Mouse (Mus musculus): ENCODE results near the gene Ifna9. TPM values are rescaled to one million over a fixed set of nuclear protein-coding genes. Genes with fewer than 3 reads are reported as not detected.

Gene Ifna9
- polyA plus RNA-seq, 1 experiment, result not detected

- Histone ChIP-seq H3K36me3 (ENCODE audit: control insufficient read depth) (no peaks in the 10 kb centered on the region), H3K27me3 (ENCODE audit: control insufficient read depth) (no peaks in the 10 kb centered on the region), H3K4me1 (ENCODE audit: control insufficient read depth) (peaks cover 12% of the 10 kb centered on the region), H3K9me3 (ENCODE audit: control insufficient read depth, low read length) (no peaks in the 10 kb centered on the region), H3K4me3 (replicated peaks) (no peak overlapping the region)
- TF ChIP-seq TAL1 (IDR thresholded peaks at IDR 0.05; ENCODE audit: low read length), result no peak
These were observed 44.2 kb downstream of the Ifna9 start for GRCm38 (mm10) chr4:88547986-88548385.

GRCm38 (mm10) chr4:88543649-88544234 is 48.4 kb downstream of the Ifna9 start:
- H3K4me1 ChIP-seq (ENCODE audit: control insufficient read depth), result peaks cover 2% of the 10 kb centered on the region
- TF ChIP-seq GATA1 (IDR thresholded peaks at IDR 0.05; ENCODE audit: low read length) (no peak), TAL1 (IDR thresholded peaks at IDR 0.05; ENCODE audit: low read length) (no peak)
- H3K9me3 ChIP-seq (ENCODE audit: control insufficient read depth, low read length), result no peaks in the 10 kb centered on the region
- H3K36me3 ChIP-seq (ENCODE audit: control insufficient read depth), result no peaks in the 10 kb centered on the region
- H3K4me3 ChIP-seq (replicated peaks), result no peak overlapping the region
- no peaks in the 10 kb centered on the region for H3K27me3 ChIP-seq (ENCODE audit: control insufficient read depth)

Other genes starting within 250 kb of the Ifna9 start
- 0.01 TPM in 1 of 2 replicates, not detected in the other for gene Hacd4, start 153.5 kb downstream of the Ifna9 start, polyA plus RNA-seq (2012)
- not detected in 2 replicates for gene Ifnb1, start 69.6 kb downstream of the Ifna9 start, polyA plus RNA-seq (2012)
- gene Ifna15, start 34.1 kb downstream of the Ifna9 start, polyA plus RNA-seq (2012), result not detected in 2 replicates
- not detected in 2 replicates for gene Ifna14, start 20.6 kb downstream of the Ifna9 start, polyA plus RNA-seq (2012)
- not detected in 2 replicates for gene Ifna12, start 11.0 kb upstream of the Ifna9 start, polyA plus RNA-seq (2012)
- 0.03 TPM in 1 of 2 replicates, not detected in the other for gene C87499, start 42.0 kb upstream of the Ifna9 start, polyA plus RNA-seq (2012)
- not detected in 2 replicates for gene Ifna13, start 52.1 kb upstream of the Ifna9 start, polyA plus RNA-seq (2012)
- not detected in 2 replicates for gene Ifna16, start 84.5 kb upstream of the Ifna9 start, polyA plus RNA-seq (2012)
- gene Ifna2, start 91.5 kb upstream of the Ifna9 start, polyA plus RNA-seq (2012), result not detected in 2 replicates
- gene Ifnab, start 99.0 kb upstream of the Ifna9 start, polyA plus RNA-seq (2012), result not detected in 2 replicates
- gene Gm26566, start 129.4 kb upstream of the Ifna9 start, polyA plus RNA-seq (2012), result 0.03 and 0.05 TPM in 2 replicates
- gene Klhl9, start 130.1 kb upstream of the Ifna9 start, polyA plus RNA-seq (2012), result 0.08 and 0.10 TPM in 2 replicates
- gene Gm13271, start 162.5 kb upstream of the Ifna9 start, polyA plus RNA-seq (2012), result not detected in 2 replicates
- not detected in 2 replicates for gene Gm13283, start 167.7 kb upstream of the Ifna9 start, polyA plus RNA-seq (2012)
- not detected in 2 replicates for gene Gm13290, start 181.4 kb upstream of the Ifna9 start, polyA plus RNA-seq (2012)
- not detected in 2 replicates for gene Gm13289, start 184.5 kb upstream of the Ifna9 start, polyA plus RNA-seq (2012)
- not detected in 2 replicates for gene Gm13272, start 187.5 kb upstream of the Ifna9 start, polyA plus RNA-seq (2012)
- not detected in 2 replicates for gene Ifnz, start 189.7 kb upstream of the Ifna9 start, polyA plus RNA-seq (2012)
- gene Gm13276, start 193.3 kb upstream of the Ifna9 start, polyA plus RNA-seq (2012), result not detected in 2 replicates
- gene Gm13277, start 196.2 kb upstream of the Ifna9 start, polyA plus RNA-seq (2012), result not detected in 2 replicates
- gene Gm13278, start 199.2 kb upstream of the Ifna9 start, polyA plus RNA-seq (2012), result not detected in 2 replicates
- gene Gm13275, start 202.1 kb upstream of the Ifna9 start, polyA plus RNA-seq (2012), result not detected in 2 replicates
- gene Gm13279, start 205.0 kb upstream of the Ifna9 start, polyA plus RNA-seq (2012), result not detected in 2 replicates
- gene Gm13285, start 207.3 kb upstream of the Ifna9 start, polyA plus RNA-seq (2012), result not detected in 2 replicates
- not detected in 2 replicates for gene Gm13287, start 210.9 kb upstream of the Ifna9 start, polyA plus RNA-seq (2012)
- not detected in 2 replicates for gene Gm13288, start 213.1 kb upstream of the Ifna9 start, polyA plus RNA-seq (2012)
- not detected in 2 replicates for gene Ifna7, start 223.8 kb upstream of the Ifna9 start, polyA plus RNA-seq (2012)
- not detected in 2 replicates for gene Ifna11, start 227.6 kb upstream of the Ifna9 start, polyA plus RNA-seq (2012)
- gene Ifna6, start 235.0 kb upstream of the Ifna9 start, polyA plus RNA-seq (2012), result not detected in 2 replicates
- not detected in 2 replicates for gene Ifna5, start 243.1 kb upstream of the Ifna9 start, polyA plus RNA-seq (2012)
- not detected in 2 replicates for gene Ifna4, start 249.5 kb upstream of the Ifna9 start, polyA plus RNA-seq (2012)

Data from erythroblast, embryonic 14.5 days (primary cell).